In genomic region chr12:99965203-99966115, GRCm38 (mm10) we compare ENCODE assay signal across 8 mouse cellular contexts. TPM values are rescaled to one million over a fixed set of nuclear protein-coding genes. Genes with fewer than 3 reads are reported as not detected.
DNase-seq lines count a peak whose midpoint lies in the region; ATAC-seq lines count a peak whose summit lies in the region.

No protein-coding gene starts in this region.

- intact Hi-C loops in heart, postnatal 36 days (cut with DNase I) = loop anchor here (2.0 kb wide), 2 partner anchors 65 to 143 kb away; no protein-coding TSS in a partner anchor

- H3K27me3 ChIP-seq in forebrain, embryonic 10.5 days (ENCODE audit: poor library complexity, severe bottlenecking) = peaks cover 90% of the 10 kb centered on the region
- peaks cover 54% of the 10 kb centered on the region for H3K27me3 ChIP-seq in limb, embryonic 11.5 days (ENCODE audit: control insufficient read depth, insufficient read depth, low read length)
- H3K27me3 ChIP-seq in midbrain, embryonic 12.5 days = peaks cover 76% of the 10 kb centered on the region
- peaks cover 63% of the 10 kb centered on the region for H3K27me3 ChIP-seq in stomach, embryonic 16.5 days (ENCODE audit: control insufficient read depth, insufficient read depth, low read length)

- 0 out of 2 replicates have a peak overlapping the region, but pooled peaks have one; percentile 34 for H3K9ac ChIP-seq in limb, embryonic 11.5 days (ENCODE audit: low read length)
- H3K9ac ChIP-seq in midbrain, embryonic 12.5 days (replicated peaks) = peak overlapping the region; percentile 48
- H3K9ac ChIP-seq in stomach, embryonic 16.5 days (ENCODE audit: low read length) = peak overlapping the region; percentile 57

- peaks cover 37% of the 10 kb centered on the region for H3K4me1 ChIP-seq in forebrain, embryonic 10.5 days
- H3K4me1 ChIP-seq in limb, embryonic 11.5 days (ENCODE audit: control insufficient read depth, insufficient read depth, low read length) = peaks cover 10% of the 10 kb centered on the region
- peaks cover 33% of the 10 kb centered on the region for H3K4me1 ChIP-seq in midbrain, embryonic 12.5 days
- H3K4me1 ChIP-seq in stomach, embryonic 16.5 days (ENCODE audit: control insufficient read depth, insufficient read depth, low read length) = peaks cover 27% of the 10 kb centered on the region

- H3K36me3 ChIP-seq in forebrain, embryonic 10.5 days (replicated peaks) = no peaks in the 10 kb centered on the region
- H3K36me3 ChIP-seq in limb, embryonic 11.5 days (ENCODE audit: control insufficient read depth, insufficient read depth, low read length) = no peaks in the 10 kb centered on the region
- no peaks in the 10 kb centered on the region for H3K36me3 ChIP-seq in midbrain, embryonic 12.5 days
- H3K36me3 ChIP-seq in stomach, embryonic 16.5 days (ENCODE audit: control insufficient read depth, insufficient read depth, low read length) = no peaks in the 10 kb centered on the region

- peak; percentile 19 to 24 for DNase-seq in layer of hippocampus, adult 18-20 months (ENCODE audit: low spot score in 2 of 2)
- no peak for DNase-seq in layer of hippocampus, adult 8-10 months (ENCODE audit: low spot score in 2 of 2)
- peak; percentile 49 for DNase-seq in adrenal gland, adult 2 months
- DNase-seq in forebrain, embryonic 10.5 days (ENCODE audit: extremely low spot score, low spot score) = peak; percentile 51
- peak; percentile 49 to 67 for DNase-seq in heart, postnatal 36 days
- DNase-seq in limb, embryonic 11.5 days (ENCODE audit: low spot score) = peak; percentile 63

- under 1% methylated on average over 77 of the region's 77 CpGs for WGBS in forebrain, embryonic 10.5 days
- WGBS in limb, embryonic 11.5 days = under 1% methylated on average over 76 of the region's 77 CpGs
- under 1% methylated on average over 74 of the region's 77 CpGs for WGBS in midbrain, embryonic 12.5 days
- WGBS in stomach, embryonic 16.5 days = under 1% methylated on average over 77 of the region's 77 CpGs

- peak overlapping the region; percentile 65 for H3K27ac ChIP-seq in forebrain, embryonic 10.5 days
- no peak overlapping the region for H3K27ac ChIP-seq in limb, embryonic 11.5 days (replicated peaks; ENCODE audit: low read depth, low read length)
- no peak overlapping the region for H3K27ac ChIP-seq in midbrain, embryonic 12.5 days (replicated peaks)
- no peak overlapping the region for H3K27ac ChIP-seq in stomach, embryonic 16.5 days (ENCODE audit: low read length)

- peak overlapping the region; percentile 60 for H3K4me3 ChIP-seq in forebrain, embryonic 10.5 days
- peak overlapping the region; percentile 30 for H3K4me3 ChIP-seq in limb, embryonic 11.5 days (ENCODE audit: low read depth, low read length)
- H3K4me3 ChIP-seq in midbrain, embryonic 12.5 days = peak overlapping the region; percentile 57
- H3K4me3 ChIP-seq in stomach, embryonic 16.5 days (replicated peaks; ENCODE audit: low read length) = peak overlapping the region; percentile 50

- peak overlapping the region; percentile 62 for H3K4me2 ChIP-seq in limb, embryonic 11.5 days (ENCODE audit: low read depth, severe bottlenecking)
- peak overlapping the region; percentile 94 for H3K4me2 ChIP-seq in midbrain, embryonic 12.5 days (replicated peaks)
- H3K4me2 ChIP-seq in stomach, embryonic 16.5 days (ENCODE audit: low read depth, low read length) = peak overlapping the region; percentile 89

- H3K9me3 ChIP-seq in forebrain, embryonic 10.5 days = no peaks in the 10 kb centered on the region
- H3K9me3 ChIP-seq in limb, embryonic 11.5 days (ENCODE audit: control insufficient read depth, low read length) = no peaks in the 10 kb centered on the region
- H3K9me3 ChIP-seq in midbrain, embryonic 12.5 days = no peaks in the 10 kb centered on the region
- H3K9me3 ChIP-seq in stomach, embryonic 16.5 days (replicated peaks; ENCODE audit: control insufficient read depth, low read length) = no peaks in the 10 kb centered on the region

- ATAC-seq in limb, embryonic 11.5 days (ENCODE audit: insufficient number of reproducible peaks, low FRiP score, low TSS enrichment, low read depth) = peak; percentile 24; the same call in 1 of the 2 replicates
- ATAC-seq in midbrain, embryonic 12.5 days (ENCODE audit: low FRiP score, low read depth) = peak; percentile 41
- peak; percentile 37; the same call in 1 of the 2 replicates for ATAC-seq in stomach, embryonic 16.5 days (ENCODE audit: insufficient read depth, low FRiP score)

RNA-seq across cellular contexts. Expression of gene Kcnk13, which starts 1.2 kb away (rescaled TPM):
- total RNA-seq in layer of hippocampus, adult 18-20 months (2021) = 1 to 10 TPM; 8.1 to 8.7 TPM
- total RNA-seq in layer of hippocampus, adult 8-10 months (2022) = 10 to 100 TPM in 1 of 4 experiments, 1 to 10 TPM in 3; 8.7 to 10.1 (median 8.9) TPM
- total RNA-seq in adrenal gland, adult 2 months (2021) = under 1 TPM; 0.69 to 0.93 TPM
- polyA plus RNA-seq in adrenal gland, adult 2 months (2012; rRNA removed) = 0.42 and 0.47 TPM in 2 replicates
- polyA plus RNA-seq in forebrain, embryonic 10.5 days (2016; fragmentation: Nextera tagmentation; extraction: Ambion mirVana) = 0.16 and 0.38 TPM in 2 replicates
- total RNA-seq in heart, postnatal 36 days (2021) = under 1 TPM; 0.36 to 0.38 TPM
- 0.56 and 0.78 TPM in 2 replicates for polyA plus RNA-seq in limb, embryonic 11.5 days (2014; fragmentation: Nextera tagmentation; extraction: Ambion mirVana)
- polyA plus RNA-seq in midbrain, embryonic 12.5 days (2016; fragmentation: Nextera tagmentation; extraction: Ambion mirVana) = 0.22 and 0.24 TPM in 2 replicates
- 0.49 and 0.53 TPM in 2 replicates for polyA plus RNA-seq in stomach, embryonic 16.5 days (2015; fragmentation: Nextera tagmentation; extraction: Ambion mirVana)

Comparison
In these comparisons a context has a peak if more than half of its experiments do, and no peak if none do; other contexts are left out.
1. DNase-seq: peak in layer of hippocampus, adult 18-20 months (2 of 2), adrenal gland, adult 2 months (single experiment), forebrain, embryonic 10.5 days (single experiment), heart, postnatal 36 days (2 of 2) and limb, embryonic 11.5 days (single experiment); none in layer of hippocampus, adult 8-10 months (0 of 2).
2. Peak in every context shown above with its lines, with median percentiles within 50 percentile points of each other: H3K4me3 ChIP-seq, ATAC-seq, H3K4me2 ChIP-seq and H3K9ac ChIP-seq.